Mouse (Mus musculus) G1E (cell line): ENCODE measurements around the gene Lrrc45.

Experiments used
- CTCF ChIP-seq: IDR thresholded peaks from 2 replicates; pipeline ENCODE4 v1.5.1; 2012; ENCODE audit warnings: low read depth, low read length, inconsistent platforms, mixed read lengths
- GATA1 ChIP-seq: IDR thresholded peaks from 2 replicates; pipeline ENCODE4 v1.6.1; 2012; ENCODE audit warnings: borderline replicate concordance, low read length, inconsistent platforms, mixed read lengths
- GATA2 ChIP-seq: IDR thresholded peaks from 2 replicates; pipeline ENCODE4 v1.6.1; 2012; ENCODE audit warnings: low read depth, low read length, inconsistent platforms, borderline replicate concordance
- POLR2AphosphoS5 ChIP-seq: IDR thresholded peaks from 2 replicates; pipeline ENCODE4 v1.6.1; 2012; ENCODE audit warnings: low read depth, low read length, inconsistent platforms; ENCODE audit not compliant: insufficient replicate concordance

GRCm38 (mm10) chr11:120679909-120680308 is 33.8 kb upstream of the Lrrc45 start:
- TF ChIP-seq POLR2AphosphoS5 (no peak), CTCF (no peak; the same call in 1 of the 2 replicates), GATA1 (no peak), GATA2 (no peak)
